Mouse (Mus musculus) small intestine, adult 2 months (tissue): ENCODE data around the gene Hspb9.

Experiments used
- CTCF ChIP-seq: fragments of 200-500 bp; IDR thresholded peaks from 2 replicates; pipeline ENCODE4 v1.5.1; 2012; ENCODE audit warnings: low read depth, mild to moderate bottlenecking, control low read depth, inconsistent platforms, low read length, moderate library complexity, mixed read lengths; ENCODE audit not compliant: insufficient replicate concordance, insufficient read length; ENCODE audit errors: extremely low read depth
- POLR2A ChIP-seq: fragments of 200-500 bp; IDR thresholded peaks from 2 replicates; pipeline ENCODE4 v1.6.1; 2012; ENCODE audit warnings: low read depth, mild to moderate bottlenecking, control low read depth, inconsistent platforms, low read length, moderate library complexity

DNA sequence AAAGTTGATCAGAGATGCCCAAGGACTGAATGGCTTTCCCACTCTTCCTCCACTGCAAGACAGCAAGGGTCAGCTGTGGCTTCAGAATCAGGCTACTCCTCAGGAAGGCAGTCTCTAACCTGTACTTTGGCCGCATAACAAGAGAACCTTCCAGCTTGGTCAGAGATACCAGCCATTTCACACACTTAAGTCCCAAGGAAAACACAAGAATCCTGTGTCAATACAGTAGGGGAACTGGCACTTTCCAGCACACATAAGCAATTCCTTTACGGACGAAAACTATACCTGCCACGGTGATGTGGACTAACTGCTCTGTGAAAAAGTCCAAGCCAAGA lies 23.1 kb downstream of the Hspb9 start:
- TF ChIP-seq CTCF (no peak), POLR2A (no peak)
